Mouse (Mus musculus) CH12.LX (cell line): ENCODE data around the gene Flt1. TPM values are rescaled to one million over a fixed set of nuclear protein-coding genes. Genes with fewer than 3 reads are reported as not detected.
A peak's percentile ranks its signal among the peaks of the same experiment; 100 is the strongest.

Source experiments
- DNase-seq: peaks from one replicate; pipeline ENCODE4 v3.0.0-alpha.2; 2013; ENCODE audit errors: extremely low read depth
- H3K27ac ChIP-seq: 2 replicates; pipeline ENCODE4 v1.5.1; 2012; ENCODE audit warnings: low read depth, mild to moderate bottlenecking, control low read depth, moderate library complexity; ENCODE audit not compliant: insufficient read depth
- H3K27me3 ChIP-seq: replicated peaks from 2 replicates; pipeline ENCODE3; 2012; ENCODE audit warnings: inconsistent platforms
- H3K36me3 ChIP-seq, 2 experiments: replicated peaks in 1 of 2; 2 replicates each; pipeline versions ENCODE3 to v1.6.1; 2012; ENCODE audit warnings: inconsistent platforms in 1 of 2, low read length in 1 of 2, mild to moderate bottlenecking in 1 of 2, mixed read lengths in 1 of 2, moderate library complexity in 1 of 2; ENCODE audit not compliant: control insufficient read depth in 1 of 2, insufficient read depth in 1 of 2
- H3K4me1 ChIP-seq, 2 experiments: 2 replicates each; pipeline ENCODE4 v1.6.1; 2012; ENCODE audit warnings: inconsistent platforms in 1 of 2, moderate library complexity in 1 of 2; ENCODE audit not compliant: insufficient read depth in 2 of 2, control insufficient read depth in 1 of 2
- H3K4me2 ChIP-seq: 2 replicates; pipeline ENCODE4 v1.6.1; 2012; ENCODE audit warnings: low read depth, mild to moderate bottlenecking, control low read depth; ENCODE audit not compliant: poor library complexity, insufficient read depth, severe bottlenecking
- H3K4me3 ChIP-seq, 3 experiments: fragments of 150-350 bp in 1 of 3; sonication (generic) in 1 of 3; replicated peaks in 1 of 3; 2 replicates each; pipeline versions ENCODE3 to v1.5.1; 2011 to 2012; ENCODE audit warnings: low read depth in 2 of 3, low read length in 2 of 3, mild to moderate bottlenecking in 2 of 3, moderate library complexity in 2 of 3, control low read depth in 1 of 3, improper control_type of control experiment in 1 of 3, inconsistent platforms in 1 of 3, mixed read lengths in 1 of 3; ENCODE audit not compliant: poor library complexity in 1 of 3
- H3K79me2 ChIP-seq: replicated peaks from 2 replicates; pipeline ENCODE4 v1.6.1; 2012; ENCODE audit warnings: mild to moderate bottlenecking, moderate library complexity; ENCODE audit not compliant: control insufficient read depth, poor library complexity, insufficient read depth, severe bottlenecking; ENCODE audit errors: extremely low read depth
- H3K9ac ChIP-seq: 2 replicates; pipeline ENCODE4 v1.6.1; 2012; ENCODE audit warnings: low read depth, mild to moderate bottlenecking, control low read depth, moderate library complexity; ENCODE audit not compliant: insufficient read depth
- H3K9me3 ChIP-seq: replicated peaks from 2 replicates; pipeline ENCODE3; 2012; ENCODE audit warnings: low read length, inconsistent platforms, mixed read lengths
- BHLHE40 ChIP-seq: IDR thresholded peaks from 2 replicates; pipeline ENCODE4 v1.6.1; 2011; ENCODE audit warnings: mild to moderate bottlenecking, low read depth, low read length, improper control_type of control experiment
- CHD1 ChIP-seq: IDR thresholded peaks from 2 replicates; pipeline ENCODE4 v1.6.1; 2012; ENCODE audit warnings: low read depth, low read length, improper control_type of control experiment, inconsistent platforms
- CTCF ChIP-seq, 2 experiments: IDR thresholded peaks in 1 of 2; conservative IDR thresholded peaks in 1 of 2; 2 replicates each; pipeline ENCODE4 v1.5.1; 2011 to 2012; ENCODE audit warnings: low read depth in 2 of 2, low read length in 2 of 2, improper control_type of control experiment in 1 of 2, inconsistent platforms in 1 of 2, mild to moderate bottlenecking in 1 of 2, moderate library complexity in 1 of 2
- ELF1 ChIP-seq: IDR thresholded peaks from 2 replicates; pipeline ENCODE4 v1.6.1; 2014; ENCODE audit warnings: low read depth, mild to moderate bottlenecking, inconsistent platforms, low read length, improper control_type of control experiment
- ETS1 ChIP-seq: conservative IDR thresholded peaks from 2 replicates; pipeline ENCODE4 v1.6.1; 2012; ENCODE audit warnings: low read depth, mild to moderate bottlenecking, inconsistent platforms, low read length, improper control_type of control experiment, moderate library complexity
- HCFC1 ChIP-seq: IDR thresholded peaks from 2 replicates; pipeline ENCODE4 v1.6.1; 2012; ENCODE audit warnings: low read depth, mild to moderate bottlenecking, inconsistent platforms, low read length, improper control_type of control experiment
- JUN ChIP-seq: IDR thresholded peaks from 2 replicates; pipeline ENCODE4 v1.6.1; 2011; ENCODE audit warnings: low read depth, mild to moderate bottlenecking, low read length, improper control_type of control experiment, moderate library complexity; ENCODE audit not compliant: insufficient read depth
- JUND ChIP-seq: conservative IDR thresholded peaks from 2 replicates; pipeline ENCODE4 v1.6.1; 2011; ENCODE audit warnings: low read depth, low read length, improper control_type of control experiment
- MAFK ChIP-seq: IDR thresholded peaks from 2 replicates; pipeline ENCODE4 v1.6.1; 2011; ENCODE audit warnings: low read length, improper control_type of control experiment; ENCODE audit not compliant: insufficient replicate concordance
- MAX ChIP-seq: IDR thresholded peaks from 2 replicates; pipeline ENCODE4 v1.6.1; 2011; ENCODE audit warnings: low read length, improper control_type of control experiment
- MAZ ChIP-seq: IDR thresholded peaks from 2 replicates; pipeline ENCODE4 v1.6.1; 2012; ENCODE audit warnings: low read depth, mild to moderate bottlenecking, inconsistent platforms, low read length, improper control_type of control experiment, moderate library complexity
- MXI1 ChIP-seq: IDR thresholded peaks from 2 replicates; pipeline ENCODE4 v1.6.1; 2011; ENCODE audit warnings: mild to moderate bottlenecking, low read depth, low read length, improper control_type of control experiment
- MYC ChIP-seq: IDR thresholded peaks from 2 replicates; pipeline ENCODE4 v1.6.1; 2011; ENCODE audit warnings: low read depth, mild to moderate bottlenecking, improper control_type of control experiment, low read length
- NELFE ChIP-seq: IDR thresholded peaks from 2 replicates; pipeline ENCODE4 v1.6.1; 2011; ENCODE audit warnings: low read depth, low read length, improper control_type of control experiment
- PAX5 ChIP-seq: IDR thresholded peaks from 2 replicates; pipeline ENCODE4 v1.6.1; 2012; ENCODE audit warnings: low read length, inconsistent platforms, mixed read lengths
- POLR2A ChIP-seq: IDR thresholded peaks from 2 replicates; pipeline ENCODE4 v1.6.1; 2011; ENCODE audit warnings: low read depth, mild to moderate bottlenecking, improper control_type of control experiment, low read length
- POLR2AphosphoS2 ChIP-seq: IDR thresholded peaks from 2 replicates; pipeline ENCODE4 v1.6.1; 2011; ENCODE audit warnings: low read depth, low read length, improper control_type of control experiment
- RAD21 ChIP-seq: IDR thresholded peaks from 2 replicates; pipeline ENCODE4 v1.6.1; 2011; ENCODE audit warnings: low read depth, mild to moderate bottlenecking, low read length, improper control_type of control experiment, moderate library complexity
- RCOR1 ChIP-seq: conservative IDR thresholded peaks from 2 replicates; pipeline ENCODE4 v1.6.1; 2012; ENCODE audit warnings: low read depth, mild to moderate bottlenecking, inconsistent platforms, low read length, improper control_type of control experiment
- SIN3A ChIP-seq: IDR thresholded peaks from 2 replicates; pipeline ENCODE4 v1.6.1; 2012; ENCODE audit warnings: low read length, improper control_type of control experiment, inconsistent platforms
- SMC3 ChIP-seq: IDR thresholded peaks from 2 replicates; pipeline ENCODE4 v1.6.1; 2011; ENCODE audit warnings: low read depth, low read length, improper control_type of control experiment
- TCF12 ChIP-seq: IDR thresholded peaks from 2 replicates; pipeline ENCODE4 v1.6.1; 2014; ENCODE audit warnings: low read depth, mild to moderate bottlenecking, inconsistent platforms, low read length, improper control_type of control experiment
- UBTF ChIP-seq: IDR thresholded peaks from 2 replicates; pipeline ENCODE4 v1.6.1; 2012; ENCODE audit warnings: low read depth, mild to moderate bottlenecking, inconsistent platforms, low read length, improper control_type of control experiment, moderate library complexity
- USF2 ChIP-seq: conservative IDR thresholded peaks from 2 replicates; pipeline ENCODE4 v1.6.1; 2011; ENCODE audit warnings: low read depth, low read length, improper control_type of control experiment
- ZC3H11A ChIP-seq: IDR thresholded peaks from 2 replicates; pipeline ENCODE4 v1.6.1; 2012; ENCODE audit warnings: low read depth, mild to moderate bottlenecking, inconsistent platforms, low read length, improper control_type of control experiment
- ZKSCAN1 ChIP-seq: IDR thresholded peaks from 2 replicates; pipeline ENCODE4 v1.6.1; 2012; ENCODE audit warnings: low read depth, inconsistent platforms, low read length, improper control_type of control experiment, borderline replicate concordance
- ZNF384 ChIP-seq: IDR thresholded peaks from 2 replicates; pipeline ENCODE4 v1.6.1; 2012; ENCODE audit warnings: low read depth, low read length, improper control_type of control experiment, inconsistent platforms
- dilution Hi-C: fragments of 300-500 bp; cut with MboI; formaldehyde crosslinking; loops from 2 replicates; pipeline ENCODE4 v1.14.3; 2020; ENCODE audit warnings: low sequenced_read_pairs; ENCODE audit not compliant: extremely low pct_unique_long_range_greater_than_20kb, extremely low pct_ligation_motif_present
- in situ Hi-C: fragments of 300-500 bp; cut with MboI; formaldehyde crosslinking; loops from 3 replicates; pipeline ENCODE4 v1.14.3; 2019; ENCODE audit warnings: low sequenced_read_pairs, low pct_ligation_motif_present, low pct_unique_long_range_greater_than_20kb, mixed read lengths
- polyA plus RNA-seq: library from polyadenylated mRNA; unstranded; fragments of >175 nt; gene quantifications from 2 replicates; pipeline ENCODE4 v1.2.1, GENCODE M21; 2012; ENCODE audit warnings: low read depth; ENCODE audit not compliant: insufficient read length
- total RNA-seq, 2 experiments: library from RNA; depleted of rRNA; stranded (reverse); fragments of 300-350 nt in 1 of 2; fragments of >200 nt in 1 of 2; gene quantifications; 2 replicates each; pipeline ENCODE4 v1.2.3; 2012 to 2014

Flt1 gene
- total and polyA plus RNA-seq, 3 experiments: 0.27 to 0.94 (median 0.47) TPM

GRCm38 (mm10) chr5:147564140-147564590, 161.6 kb downstream of the Flt1 start:
- in situ Hi-C loops: no loop called here
- no peaks in the 10 kb centered on the region for H3K9me3 ChIP-seq
- no peak overlapping the region for H3K9ac ChIP-seq
- H3K27me3 ChIP-seq: no peaks in the 10 kb centered on the region
- H3K36me3 ChIP-seq: no peaks in the 10 kb centered on the region
- DNase-seq: peak; percentile 53
- H3K27ac ChIP-seq: no peak overlapping the region
- dilution Hi-C loops: no loop called here
- peaks cover 0 to 21% of the 10 kb centered on the region in 2 experiments; a peak in 3 of 4 replicates for H3K4me1 ChIP-seq
- peak overlapping the region; percentile 58 for H3K4me2 ChIP-seq
- TF ChIP-seq MAX (0 out of 2 replicates have a peak, but pooled peaks have one; percentile 14), SIN3A (no peak), ZKSCAN1 (no peak), MXI1 (no peak), TCF12 (peak; percentile 23; the same call in 1 of the 2 replicates), SMC3 (no peak; the same call in 1 of the 2 replicates), JUND (no peak), PAX5 (no peak), MYC (no peak), RCOR1 (no peak), RAD21 (no peak), HCFC1 (no peak), JUN (no peak), ZNF384 (no peak), MAZ (no peak), MAFK (no peak), UBTF (no peak), CTCF (conservative IDR thresholded peaks at IDR 0.05 in 1 of 2, IDR thresholded peaks at IDR 0.05 in 1 of 2; ENCODE audit: low read depth in 2 of 2, low read length in 2 of 2) (no peak), CHD1 (no peak), USF2 (no peak), ZC3H11A (no peak), POLR2AphosphoS2 (no peak), POLR2A (no peak), ELF1 (no peak), BHLHE40 (peak; percentile 54), NELFE (no peak), ETS1 (no peak)
- no peaks in the 10 kb centered on the region for H3K79me2 ChIP-seq
- peak overlapping the region in 2 of 3 experiments; percentile 8 to 31 for H3K4me3 ChIP-seq
